In genomic region chr16:79986746-79987145, GRCm38 (mm10) we compare ENCODE assay signal across 32 mouse cellular contexts.
"Had no signal": no experiment of that assay in that cellular context is flagged by ENCODE, and none has a peak within 500 bp of the region (broad histone marks: within the 10 kb centered on the region; RNA-seq: fewer than 3 reads in every experiment).

No protein-coding gene starts in this region.

- H3K4me2 ChIP-seq: limb, embryonic 12.5 days; limb, embryonic 13.5 days; limb, embryonic 15.5 days; liver, embryonic 11.5 days; liver, embryonic 12.5 days; liver, embryonic 13.5 days; liver, embryonic 15.5 days; lung, embryonic 14.5 days; lung, embryonic 15.5 days; midbrain, embryonic 11.5 days; midbrain, embryonic 12.5 days; midbrain, embryonic 13.5 days; midbrain, embryonic 15.5 days; neural tube, embryonic 12.5 days had no signal

- H3K4me3 ChIP-seq: limb, embryonic 10.5 days; limb, embryonic 12.5 days; limb, embryonic 13.5 days; limb, embryonic 15.5 days; liver, embryonic 12.5 days; liver, embryonic 13.5 days; liver, embryonic 15.5 days; lung, embryonic 15.5 days; megakaryocyte, embryonic 14.5 days; midbrain, embryonic 10.5 days; midbrain, embryonic 12.5 days; midbrain, embryonic 13.5 days; midbrain, embryonic 15.5 days; myocyte; neural tube, embryonic 12.5 days had no signal

- H3K36me3 ChIP-seq: limb, embryonic 10.5 days; limb, embryonic 12.5 days; limb, embryonic 13.5 days; limb, embryonic 15.5 days; liver, embryonic 12.5 days; liver, embryonic 13.5 days; liver, embryonic 15.5 days; lung, embryonic 15.5 days; midbrain, embryonic 10.5 days; midbrain, embryonic 12.5 days; midbrain, embryonic 13.5 days; midbrain, embryonic 15.5 days; neural tube, embryonic 12.5 days had no signal

- DNase-seq: left cerebral cortex, postnatal 4 days; liver; liver, embryonic 13.5 days; liver, postnatal 0 days; lung, adult 18-20 months; lung, adult 2 months; lung, embryonic 14.5 days; lung, postnatal 10 days; lung, postnatal 14 days; lung, postnatal 36 days; lung, postnatal 4 days; midbrain, embryonic 14.5 days had no signal

- H3K4me1 ChIP-seq: limb, embryonic 10.5 days; limb, embryonic 12.5 days; limb, embryonic 13.5 days; limb, embryonic 15.5 days; liver, embryonic 12.5 days; liver, embryonic 13.5 days; liver, embryonic 15.5 days; lung, embryonic 15.5 days; megakaryocyte, embryonic 14.5 days; midbrain, embryonic 10.5 days; midbrain, embryonic 12.5 days; midbrain, embryonic 13.5 days; midbrain, embryonic 15.5 days; neural tube, embryonic 12.5 days had no signal

- ATAC-seq: liver, embryonic 12.5 days; liver, postnatal 0 days; lung, postnatal 0 days; midbrain, embryonic 13.5 days; midbrain, embryonic 15.5 days; midbrain, embryonic 16.5 days had no signal

- H3K9ac ChIP-seq: limb, embryonic 12.5 days; limb, embryonic 13.5 days; limb, embryonic 15.5 days; liver, embryonic 12.5 days; liver, embryonic 13.5 days; liver, embryonic 14.5 days; liver, embryonic 15.5 days; liver, postnatal 0 days; lung, embryonic 14.5 days; lung, embryonic 15.5 days; midbrain, embryonic 12.5 days; midbrain, embryonic 13.5 days; midbrain, embryonic 15.5 days; neural tube, embryonic 12.5 days had no signal

- H3K27me3 ChIP-seq: limb, embryonic 12.5 days; limb, embryonic 13.5 days; limb, embryonic 15.5 days; liver, embryonic 12.5 days; liver, embryonic 13.5 days; liver, embryonic 15.5 days; lung, embryonic 15.5 days; megakaryocyte, embryonic 14.5 days; midbrain, embryonic 12.5 days; midbrain, embryonic 13.5 days; midbrain, embryonic 15.5 days; neural tube, embryonic 12.5 days had no signal

- H3K9me3 ChIP-seq: limb, embryonic 10.5 days; limb, embryonic 12.5 days; limb, embryonic 13.5 days; limb, embryonic 15.5 days; liver, embryonic 12.5 days; liver, embryonic 13.5 days; liver, embryonic 15.5 days; lung, embryonic 15.5 days; megakaryocyte, embryonic 14.5 days; midbrain, embryonic 10.5 days; midbrain, embryonic 12.5 days; midbrain, embryonic 13.5 days; midbrain, embryonic 15.5 days; neural tube, embryonic 12.5 days had no signal

- H3K27ac ChIP-seq: limb, embryonic 10.5 days; limb, embryonic 12.5 days; limb, embryonic 13.5 days; limb, embryonic 15.5 days; liver, embryonic 12.5 days; liver, embryonic 13.5 days; liver, embryonic 14.5 days; liver, embryonic 15.5 days; lung, embryonic 15.5 days; macrophage; midbrain, embryonic 10.5 days; midbrain, embryonic 12.5 days; midbrain, embryonic 13.5 days; midbrain, embryonic 15.5 days; neural tube, embryonic 12.5 days had no signal
